Mouse (Mus musculus) thymus, postnatal 10 days (tissue): ENCODE results near the gene Gps2.
A peak's percentile ranks its signal among the peaks of the same experiment; 100 is the strongest.
"Not testable (repeated sequence)": the region's sequence is repeated elsewhere in the genome, so short reads cannot be mapped to it uniquely, and the experiment has no call there.

Experiments used
- DNase-seq, 2 experiments: peaks; one replicate each; pipeline ENCODE4 v3.0.0; 2021; ENCODE audit warnings: low spot score in 2 of 2

The Gps2 gene

GRCm38 (mm10) chr11:69916652-69917378 lies 3.1 kb downstream of the Gps2 start:
- not testable (repeated sequence) for DNase-seq

GRCm38 (mm10) chr11:69917379-69917948 lies 3.8 kb downstream of the Gps2 start:
- no peak for DNase-seq

- no peak for DNase-seq
Measured at GRCm38 (mm10) chr11:69918118-69918517, 4.4 kb downstream of the Gps2 start.

GRCm38 (mm10) chr11:69919053-69919452 lies 5.4 kb downstream of the Gps2 start:
- no peak for DNase-seq

- peak; percentile 50 to 56 for DNase-seq
Measured at GRCm38 (mm10) chr11:69919661-69920265, 6.1 kb downstream of the Gps2 start.

- DNase-seq = peak in 1 of 2 experiments; percentile 52
Measured at GRCm38 (mm10) chr11:69920266-69921031, 6.8 kb downstream of the Gps2 start.

GRCm38 (mm10) chr11:69921114-69922011 lies 7.7 kb downstream of the Gps2 start, which contains the start of gene Eif5a:
TSS of gene Eif5a (minus strand) at chr11:69921958.
- peak; percentile 100 for DNase-seq

- DNase-seq = no peak
Measured at GRCm38 (mm10) chr11:69922012-69922756, 8.5 kb downstream of the Gps2 start.

GRCm38 (mm10) chr11:69922796-69923195 lies 9.1 kb downstream of the Gps2 start:
- DNase-seq = no peak

- DNase-seq = no peak
Measured at GRCm38 (mm10) chr11:69927501-69927900, 13.8 kb downstream of the Gps2 start.

- DNase-seq = no peak
Measured at GRCm38 (mm10) chr11:69929712-69930111, 16.0 kb downstream of the Gps2 start.

- not testable (repeated sequence) for DNase-seq
Measured at GRCm38 (mm10) chr11:69930176-69930575, 16.5 kb downstream of the Gps2 start.

GRCm38 (mm10) chr11:69930967-69931537 lies 17.4 kb downstream of the Gps2 start:
- DNase-seq = peak in 1 of 2 experiments; percentile 21

- DNase-seq = no peak
Measured at GRCm38 (mm10) chr11:69931769-69932168, 18.1 kb downstream of the Gps2 start.

GRCm38 (mm10) chr11:69932254-69932653 lies 18.6 kb downstream of the Gps2 start:
- DNase-seq = peak in 1 of 2 experiments; percentile 31

GRCm38 (mm10) chr11:69933066-69933465 lies 19.4 kb downstream of the Gps2 start:
- no peak for DNase-seq

GRCm38 (mm10) chr11:69934169-69934568 lies 20.5 kb downstream of the Gps2 start:
- peak; percentile 82 to 98 for DNase-seq

GRCm38 (mm10) chr11:69934681-69935080 lies 21.0 kb downstream of the Gps2 start:
- DNase-seq = no peak

GRCm38 (mm10) chr11:69935137-69935879 lies 21.6 kb downstream of the Gps2 start, which contains the start of gene Ybx2:
TSS of gene Ybx2 (plus strand) at chr11:69935796.
- DNase-seq = peak; percentile 91 to 93
